In genomic region chr5:119836618-119837305, GRCm38 (mm10) we compare ENCODE assay signal across 11 mouse cellular contexts. TPM values are rescaled to one million over a fixed set of nuclear protein-coding genes. Genes with fewer than 3 reads are reported as not detected.
DNase-seq lines count a peak whose midpoint lies in the region; ATAC-seq and TF ChIP-seq lines count a peak whose summit lies in the region.
"Had no signal": no experiment of that assay in that cellular context is flagged by ENCODE, and none has a peak within 500 bp of the region (broad histone marks: within the 10 kb centered on the region; RNA-seq: fewer than 3 reads in every experiment).

No protein-coding gene starts in this region.

- peak overlapping the region; percentile 84 for H3K4me2 ChIP-seq in lung, embryonic 14.5 days
- no peak overlapping the region for H3K4me2 ChIP-seq in embryonic facial prominence, embryonic 15.5 days (replicated peaks)

- no peaks in the 10 kb centered on the region for H3K9me3 ChIP-seq in lung, embryonic 14.5 days (ENCODE audit: low read depth, low read length)
- no peaks in the 10 kb centered on the region for H3K9me3 ChIP-seq in embryonic facial prominence, embryonic 15.5 days (replicated peaks)

- intact Hi-C loops in heart, postnatal 36 days (cut with DNase I), result no loop called here

- H3K36me3 ChIP-seq in lung, embryonic 14.5 days (ENCODE audit: insufficient read depth), result peaks cover 40% of the 10 kb centered on the region
- H3K36me3 ChIP-seq in embryonic facial prominence, embryonic 15.5 days, result no peaks in the 10 kb centered on the region

- peak; percentile 72 for DNase-seq in lung, embryonic 14.5 days
- DNase-seq in lung, postnatal 10 days, result no peak
- DNase-seq in brain, embryonic 14.5 days (ENCODE audit: low read depth), result peak; percentile 18
- DNase-seq in heart, postnatal 36 days, result peak; percentile 46 to 55
- no peak for DNase-seq in thymus, postnatal 36 days
- DNase-seq in layer of hippocampus, postnatal 10 days (ENCODE audit: low spot score in 2 of 2), result no peak
- DNase-seq: right cerebral cortex, postnatal 14 days had no signal

- peaks cover 59% of the 10 kb centered on the region for H3K27me3 ChIP-seq in lung, embryonic 14.5 days (ENCODE audit: insufficient read depth, low read length)
- H3K27me3 ChIP-seq in embryonic facial prominence, embryonic 15.5 days, result peaks cover 96% of the 10 kb centered on the region

- WGBS in lung, embryonic 14.5 days, result 2% methylated on average over 28 of the region's 28 CpGs
- WGBS in embryonic facial prominence, embryonic 15.5 days, result 4% methylated on average over 28 of the region's 28 CpGs

- TF ChIP-seq CTCF in lung, embryonic 14.5 days (IDR thresholded peaks at IDR 0.05; ENCODE audit: low read depth), result no peak
- TF ChIP-seq CTCF in brain, embryonic 14.5 days (IDR thresholded peaks at IDR 0.05; ENCODE audit: borderline replicate concordance, extremely low read depth, insufficient read depth, insufficient read length), result no peak

- H3K4me1 ChIP-seq in lung, embryonic 14.5 days (ENCODE audit: insufficient read depth), result no peaks in the 10 kb centered on the region
- peaks cover 21% of the 10 kb centered on the region for H3K4me1 ChIP-seq in embryonic facial prominence, embryonic 15.5 days

- H3K9ac ChIP-seq in lung, embryonic 14.5 days, result peak overlapping the region; percentile 98
- H3K9ac ChIP-seq in embryonic facial prominence, embryonic 15.5 days, result no peak overlapping the region
- H3K9ac ChIP-seq: liver, embryonic 14.5 days had no signal

- TF ChIP-seq POLR2A in brain, embryonic 14.5 days (IDR thresholded peaks at IDR 0.05; ENCODE audit: borderline replicate concordance, extremely low read depth, insufficient read depth, insufficient read length, poor library complexity, severe bottlenecking), result no peak

- peak overlapping the region; percentile 97 for H3K27ac ChIP-seq in lung, embryonic 14.5 days (ENCODE audit: low read depth)
- no peak overlapping the region for H3K27ac ChIP-seq in embryonic facial prominence, embryonic 15.5 days (replicated peaks)
- H3K27ac ChIP-seq: liver, embryonic 14.5 days had no signal

- H3K4me3 ChIP-seq in lung, embryonic 14.5 days (ENCODE audit: low read depth, low read length), result peak overlapping the region; percentile 63
- 0 out of 2 replicates have a peak overlapping the region, but pooled peaks have one; percentile 3 for H3K4me3 ChIP-seq in embryonic facial prominence, embryonic 15.5 days (replicated peaks)

- ATAC-seq in lung, embryonic 14.5 days (ENCODE audit: insufficient read depth), result no peak
- ATAC-seq in embryonic facial prominence, embryonic 15.5 days (ENCODE audit: insufficient number of reproducible peaks, low FRiP score, low TSS enrichment, low read depth), result no peak
- ATAC-seq: intestine, postnatal 0 days had no signal

RNA-seq across cellular contexts. Expression of gene Tbx5, which starts 4.3 kb away (rescaled TPM):
- 57.7 and 59.4 TPM in 2 replicates for polyA plus RNA-seq in lung, embryonic 14.5 days (2014; fragmentation: Nextera tagmentation; extraction: Ambion mirVana)
- polyA plus RNA-seq in brain, embryonic 14.5 days (2012; rRNA removed), result 0.05 and 0.10 TPM in 2 replicates
- polyA plus RNA-seq in embryonic facial prominence, embryonic 15.5 days (2015; fragmentation: Nextera tagmentation; extraction: Ambion mirVana), result 0.71 and 1.8 TPM in 2 replicates
- total RNA-seq in heart, postnatal 36 days (2021), result 10 to 100 TPM; 26.5 to 40.1 TPM
- total RNA-seq in layer of hippocampus, postnatal 10 days (2021), result not detected
- total RNA-seq: common myeloid progenitor, adult 5-6 weeks had no signal
- polyA plus RNA-seq: intestine, postnatal 0 days had no signal

Comparison
In these comparisons a context has a peak if more than half of its experiments do, and no peak if none do; other contexts are left out.
1. DNase-seq: peak in lung, embryonic 14.5 days (single experiment), brain, embryonic 14.5 days (single experiment) and heart, postnatal 36 days (2 of 2); none in lung, postnatal 10 days (single experiment), thymus, postnatal 36 days (0 of 2) and layer of hippocampus, postnatal 10 days (0 of 2).
2. RNA of gene Tbx5, which starts 4.3 kb away (polyA plus RNA-seq): 57.7 to 59.4 TPM in lung, embryonic 14.5 days; 0.71 to 1.8 TPM in embryonic facial prominence, embryonic 15.5 days and 0.05 to 0.10 TPM in brain, embryonic 14.5 days; every median in the first group is over 10 times any median in the second.